Mouse (Mus musculus) macrophage (primary cell): ENCODE measurements around the gene Abracl. TPM values are rescaled to one million over a fixed set of nuclear protein-coding genes. Genes with fewer than 3 reads are reported as not detected.
A peak's percentile ranks its signal among the peaks of the same experiment; 100 is the strongest.

Experiments
- H3K27ac ChIP-seq: fragments of 350-480 bp; formaldehyde crosslinking; 2 replicates; pipeline ENCODE4 v1.9.0; 2021
- H3K36me3 ChIP-seq: fragments of 350-480 bp; formaldehyde crosslinking; 2 replicates; pipeline ENCODE4 v1.9.0; 2021; ENCODE audit errors: inconsistent target
- H3K4me3 ChIP-seq: fragments of 350-480 bp; formaldehyde crosslinking; 2 replicates; pipeline ENCODE4 v1.9.0; 2021; ENCODE audit errors: inconsistent target
- H3K79me2 ChIP-seq: fragments of 350-480 bp; formaldehyde crosslinking; 2 replicates; pipeline ENCODE4 v1.9.0; 2021; ENCODE audit errors: inconsistent target
- whole genome bisulfite sequencing: methylation state at CpG from one replicate; pipeline ENCODE4 v1.1.7; 2026; ENCODE audit warnings: inconsistent platforms; ENCODE audit not compliant: missing documents; 5-methylcytosine and 5-hydroxymethylcytosine counted together
- polyA plus RNA-seq: library from polyadenylated mRNA; stranded (reverse); fragments of 250-400 nt; gene quantifications from 3 replicates; pipeline ENCODE4 v1.2.4, GENCODE M21; 2018; ENCODE audit warnings: inconsistent platforms

Abracl gene
- polyA plus RNA-seq, 1 experiment from 2014 or later: 154 TPM

- Histone ChIP-seq H3K27ac (0 out of 2 replicates have a peak within 1 kb of the TSS, but pooled peaks have one; percentile 10), H3K36me3 (no peaks in the 10 kb centered on the region), H3K79me2 (peaks cover 48% of the 10 kb centered on the region), H3K4me3 (peak within 1 kb of the TSS; percentile 68)
- WGBS: under 1% methylated on average over 85 of the region's 90 CpGs
Observed at GRCm38 (mm10) chr10:18055696-18056390, 32.8 kb upstream of the Abracl start, which contains the start of gene Reps1. Gene Reps1 (plus strand): TSS chr10:18055861.

- Histone ChIP-seq H3K36me3 (no peaks in the 10 kb centered on the region), H3K4me3 (no peak overlapping the region), H3K27ac (no peak overlapping the region), H3K79me2 (peaks cover 41% of the 10 kb centered on the region)
- WGBS: 3% methylated on average over 43 of the region's 61 CpGs
Observed at GRCm38 (mm10) chr10:18055009-18055695, 32.1 kb upstream of the Abracl start.

GRCm38 (mm10) chr10:18047380-18048146, 24.5 kb upstream of the Abracl start:
- Histone ChIP-seq H3K79me2 (no peaks in the 10 kb centered on the region), H3K27ac (no peak overlapping the region), H3K36me3 (no peaks in the 10 kb centered on the region), H3K4me3 (no peak overlapping the region)
- WGBS: 89% methylated on average over 10 of the region's 10 CpGs

GRCm38 (mm10) chr10:18046380-18046779, 23.3 kb upstream of the Abracl start:
- Histone ChIP-seq H3K4me3 (no peak overlapping the region), H3K79me2 (no peaks in the 10 kb centered on the region), H3K36me3 (no peaks in the 10 kb centered on the region), H3K27ac (no peak overlapping the region)

GRCm38 (mm10) chr10:18036849-18037248, 13.8 kb upstream of the Abracl start:
- 91% methylated on average over 5 of the region's 5 CpGs for WGBS
- Histone ChIP-seq H3K4me3 (no peak overlapping the region), H3K36me3 (no peaks in the 10 kb centered on the region)

GRCm38 (mm10) chr10:18034408-18034807, 11.3 kb upstream of the Abracl start:
- no peak overlapping the region for H3K4me3 ChIP-seq

More at GRCm38 (mm10) chr10:18036849-18037248, 13.8 kb upstream of the Abracl start:
- Histone ChIP-seq H3K27ac (no peak overlapping the region), H3K79me2 (no peaks in the 10 kb centered on the region)

GRCm38 (mm10) chr10:18022312-18022711, 776 bp downstream of the Abracl start:
- Histone ChIP-seq H3K79me2 (peaks cover 53% of the 10 kb centered on the region), H3K36me3 (peaks cover 13% of the 10 kb centered on the region; the same call in 1 of the 2 replicates), H3K27ac (peak overlapping the region; percentile 86), H3K4me3 (peak overlapping the region; percentile 90)
- WGBS: under 1% methylated on average over 21 of the region's 21 CpGs

More at GRCm38 (mm10) chr10:18034408-18034807, 11.3 kb upstream of the Abracl start:
- no peaks in the 10 kb centered on the region for H3K36me3 ChIP-seq
- 89% methylated on average over 4 of the region's 4 CpGs for WGBS
- no peak overlapping the region for H3K27ac ChIP-seq
- H3K79me2 ChIP-seq: no peaks in the 10 kb centered on the region

- H3K27ac ChIP-seq: peak overlapping the region; percentile 86
- peaks cover 58% of the 10 kb centered on the region for H3K79me2 ChIP-seq
- peak overlapping the region; percentile 90 for H3K4me3 ChIP-seq
- WGBS: 43% methylated on average over 13 of the region's 14 CpGs
- peaks cover 16% of the 10 kb centered on the region; the same call in 1 of the 2 replicates for H3K36me3 ChIP-seq
Observed at GRCm38 (mm10) chr10:18021576-18022311, 1.3 kb downstream of the Abracl start.

GRCm38 (mm10) chr10:18020846-18021245, 2.2 kb downstream of the Abracl start:
- 100% methylated on average over 1 of the region's 1 CpGs for WGBS
- Histone ChIP-seq H3K36me3 (peaks cover 23% of the 10 kb centered on the region), H3K27ac (no peak overlapping the region), H3K79me2 (peaks cover 67% of the 10 kb centered on the region), H3K4me3 (no peak overlapping the region)

GRCm38 (mm10) chr10:18020443-18020842, 2.6 kb downstream of the Abracl start:
- H3K27ac ChIP-seq: no peak overlapping the region
- WGBS: 97% methylated on average over 7 of the region's 7 CpGs
- H3K4me3 ChIP-seq: no peak overlapping the region
- peaks cover 23% of the 10 kb centered on the region for H3K36me3 ChIP-seq
- peaks cover 68% of the 10 kb centered on the region for H3K79me2 ChIP-seq

GRCm38 (mm10) chr10:18011761-18012160, 11.3 kb downstream of the Abracl start:
- H3K36me3 ChIP-seq: peaks cover 34% of the 10 kb centered on the region
- H3K27ac ChIP-seq: no peak overlapping the region
- WGBS: 94% methylated on average over 5 of the region's 5 CpGs
- H3K79me2 ChIP-seq: peaks cover 39% of the 10 kb centered on the region; the same call in 1 of the 2 replicates
- H3K4me3 ChIP-seq: no peak overlapping the region

GRCm38 (mm10) chr10:18009744-18010143, 13.3 kb downstream of the Abracl start:
- Histone ChIP-seq H3K36me3 (peaks cover 26% of the 10 kb centered on the region; the same call in 1 of the 2 replicates), H3K27ac (no peak overlapping the region), H3K4me3 (no peak overlapping the region), H3K79me2 (peaks cover 23% of the 10 kb centered on the region; the same call in 1 of the 2 replicates)
- 85% methylated on average over 1 of the region's 1 CpGs for WGBS

GRCm38 (mm10) chr10:18008118-18008517, 15.0 kb downstream of the Abracl start:
- H3K27ac ChIP-seq: no peak overlapping the region
- 0 out of 2 replicates have a peak, but pooled peaks cover 19% of the 10 kb centered on the region for H3K36me3 ChIP-seq
- H3K79me2 ChIP-seq: peaks cover 6% of the 10 kb centered on the region; the same call in 1 of the 2 replicates
- no peak overlapping the region for H3K4me3 ChIP-seq

- Histone ChIP-seq H3K79me2 (no peaks in the 10 kb centered on the region), H3K4me3 (no peak overlapping the region), H3K27ac (no peak overlapping the region), H3K36me3 (0 out of 2 replicates have a peak, but pooled peaks cover 18% of the 10 kb centered on the region)
- WGBS: 77% methylated on average over 3 of the region's 3 CpGs
Observed at GRCm38 (mm10) chr10:18007243-18007642, 15.8 kb downstream of the Abracl start.
